Mouse (Mus musculus): ENCODE data around the gene Smco1.

DNA sequence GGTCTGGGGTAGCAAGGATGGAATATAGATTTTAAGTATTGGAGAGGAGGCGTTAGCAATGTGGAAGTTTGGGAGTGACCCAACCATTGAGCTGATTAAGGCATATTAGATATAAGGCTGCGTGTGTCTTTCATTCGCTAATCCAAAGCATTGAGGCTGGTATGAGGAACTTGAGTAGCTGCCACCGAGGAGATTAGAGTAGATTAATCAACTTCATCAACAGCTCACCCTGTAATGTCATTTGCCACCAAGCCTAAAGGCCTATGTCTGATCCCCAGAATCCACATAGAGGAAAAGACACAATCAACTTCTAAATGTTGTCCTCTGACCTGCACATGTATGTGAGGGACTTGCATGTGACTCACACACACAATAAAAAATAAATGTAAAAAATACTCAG, 49.5 kb upstream of the Smco1 start:
- TF ChIP-seq CTCF (IDR thresholded peaks at IDR 0.05; ENCODE audit: low read depth, low read length) (no peak), POLR2A (IDR thresholded peaks at IDR 0.05; ENCODE audit: extremely low read depth, insufficient read depth, low read length) (no peak)

Data from liver, adult 2 months (tissue).